Mouse (Mus musculus) urinary bladder, postnatal 25 days (tissue): Measurements from ENCODE around the gene Pcca.

Source experiments
- DNase-seq: peaks from one replicate; pipeline ENCODE4 v3.0.0; 2022; ENCODE audit warnings: low spot score

The Pcca gene

DNA sequence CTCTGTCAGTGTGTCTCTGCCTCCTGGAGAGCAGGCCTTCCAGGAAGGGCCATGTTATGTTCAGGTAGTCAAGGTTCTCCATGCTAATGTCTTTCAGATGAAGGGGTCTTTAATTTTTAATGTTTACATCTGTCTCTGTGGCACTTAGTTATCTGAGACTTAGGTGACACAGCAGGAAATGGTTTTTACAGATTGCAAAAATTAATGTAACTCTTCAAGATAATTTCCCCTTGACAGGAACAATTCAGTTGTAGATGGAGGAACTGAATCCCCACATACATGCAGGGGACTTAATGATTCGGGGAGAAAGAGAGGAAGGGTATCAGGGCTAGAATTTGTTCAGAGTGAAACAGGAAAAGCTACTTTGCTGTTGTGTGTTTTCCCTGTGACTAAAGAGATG, 353.2 kb downstream of the Pcca start:
- no peak for DNase-seq

- DNase-seq: no peak
These were observed 353.8 kb downstream of the Pcca start for GRCm38 (mm10) chr14:122887702-122888479.

DNA sequence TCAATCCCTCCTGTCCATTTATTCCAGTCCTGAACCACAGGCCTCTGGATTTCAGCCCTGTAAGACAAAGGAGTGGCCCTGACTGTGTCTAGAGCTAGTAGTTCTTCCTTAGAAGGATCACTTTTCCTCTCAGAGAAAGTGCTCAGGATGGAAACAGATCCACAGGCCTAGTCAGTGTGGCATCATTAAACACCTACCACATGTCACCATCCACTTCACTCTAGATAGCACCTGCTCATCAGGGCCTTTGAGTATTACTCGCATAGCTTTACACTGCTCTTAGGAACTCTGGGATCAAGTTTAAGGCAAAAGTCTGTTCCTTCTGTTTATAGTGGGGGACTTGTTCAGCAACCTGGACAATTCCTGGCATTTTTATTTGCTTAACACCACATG, 354.4 kb downstream of the Pcca start:
- no peak for DNase-seq

DNA sequence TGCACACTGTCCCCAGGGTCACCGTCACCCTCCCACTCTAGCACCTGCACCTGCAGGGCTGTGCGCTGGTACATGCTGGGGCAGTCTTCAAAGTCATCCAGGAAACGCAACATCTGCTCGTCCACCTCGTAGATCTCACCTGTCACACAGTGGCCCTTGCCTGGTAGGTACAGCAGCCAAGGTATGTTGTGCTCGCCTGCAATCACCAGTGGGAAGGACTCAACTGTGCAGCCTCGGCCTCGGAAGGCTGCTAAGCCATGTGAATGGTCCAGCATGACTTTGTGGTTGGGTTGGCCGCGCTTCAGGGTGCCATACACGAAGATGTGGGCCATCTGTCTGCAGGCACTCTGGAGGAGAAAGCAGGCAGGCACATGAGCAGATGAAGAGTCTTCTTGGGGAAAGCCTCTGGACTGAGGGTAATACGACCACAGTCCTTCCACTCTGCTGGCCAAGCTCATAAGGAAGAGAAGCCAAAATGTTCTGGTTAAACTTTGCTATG, 357.4 kb downstream of the Pcca start:
- DNase-seq: no peak

- no peak for DNase-seq
These were observed 362.0 kb downstream of the Pcca start for GRCm38 (mm10) chr14:122896106-122896505.

- no peak for DNase-seq
These were observed 364.4 kb downstream of the Pcca start for GRCm38 (mm10) chr14:122898550-122898949.

- DNase-seq: no peak
These were observed 366.6 kb downstream of the Pcca start for GRCm38 (mm10) chr14:122900679-122901078.

DNA sequence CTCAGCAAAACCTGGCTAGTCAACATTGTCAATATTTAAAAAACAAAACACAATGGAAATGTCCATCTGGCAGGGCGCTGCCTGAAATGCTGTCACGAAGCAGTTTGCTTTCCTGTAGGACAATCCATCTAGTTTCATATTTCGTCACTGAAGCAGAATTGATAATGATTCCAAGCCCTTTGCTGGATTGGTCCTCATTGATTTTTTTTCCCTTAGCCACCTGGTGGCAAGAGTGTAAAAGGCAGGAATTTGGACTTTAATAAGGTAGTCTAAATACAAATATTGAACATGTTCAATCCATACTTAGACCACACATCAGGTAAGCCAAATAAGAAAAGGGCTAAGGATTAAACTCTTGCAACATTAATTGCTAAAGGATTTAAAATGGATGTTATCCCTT, 367.1 kb downstream of the Pcca start:
- no peak for DNase-seq

GRCm38 (mm10) chr14:122901715-122902114, 367.6 kb downstream of the Pcca start:
- no peak for DNase-seq

DNA sequence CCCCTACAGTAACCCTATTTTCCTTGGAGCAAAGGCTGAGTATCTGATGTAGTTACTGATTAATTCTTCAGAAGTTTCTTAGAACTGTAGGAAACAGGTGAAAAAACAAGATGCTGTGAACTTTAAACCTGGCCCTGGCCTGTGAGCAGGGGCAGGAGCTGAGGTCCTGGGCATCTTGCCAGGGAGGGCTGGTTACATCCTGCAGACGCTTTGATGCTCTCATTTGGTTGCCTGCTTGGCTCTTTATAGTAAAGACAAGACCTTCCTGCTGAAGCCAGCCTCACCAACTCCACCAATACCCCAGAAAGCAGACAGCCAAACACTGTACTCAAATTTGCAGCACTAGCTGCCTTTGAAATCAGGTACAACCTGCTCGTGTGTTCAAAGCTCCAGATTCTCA, 368.0 kb downstream of the Pcca start:
- DNase-seq: no peak

DNA sequence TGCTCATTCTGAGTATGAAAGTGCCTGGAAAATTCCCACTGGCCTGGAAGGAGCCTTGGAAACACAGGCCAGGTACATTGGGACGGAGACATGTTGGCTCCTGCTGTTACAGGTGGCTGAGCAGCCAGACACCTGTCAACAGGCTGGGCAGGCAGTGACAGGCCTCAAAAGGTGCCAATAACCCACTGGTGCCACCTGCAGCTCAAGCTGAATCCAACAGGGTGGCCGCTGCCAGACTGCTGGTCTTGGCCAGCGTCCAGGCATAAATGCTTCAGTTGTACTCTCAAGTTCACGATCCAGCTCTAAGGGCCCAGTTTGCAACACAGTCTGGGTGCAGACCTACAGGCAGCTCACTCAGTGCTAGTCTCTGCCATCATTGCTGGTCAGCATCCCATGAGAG, 368.8 kb downstream of the Pcca start:
- peak; percentile 56 for DNase-seq

GRCm38 (mm10) chr14:122903923-122904351, 369.8 kb downstream of the Pcca start:
- no peak for DNase-seq

DNA sequence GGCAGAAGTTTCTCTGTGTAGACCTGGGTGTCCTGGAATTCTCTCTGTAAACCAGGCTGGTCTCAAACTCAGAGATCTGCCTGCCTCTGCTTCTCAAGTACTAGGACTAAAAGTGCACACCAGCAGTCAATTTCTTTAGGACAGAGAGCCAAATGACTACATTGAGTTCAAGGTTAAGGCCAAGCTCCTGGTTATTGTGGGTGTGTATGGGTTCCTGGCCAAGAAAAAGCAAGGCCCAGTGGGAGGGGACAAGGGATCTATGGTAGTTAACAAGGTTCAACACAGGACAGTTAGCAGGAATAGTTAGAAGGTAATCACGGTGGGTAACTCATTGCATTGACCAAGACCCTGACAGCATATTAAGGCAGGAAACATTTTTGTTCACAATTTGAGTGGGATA, 370.9 kb downstream of the Pcca start:
- no peak for DNase-seq

- DNase-seq: no peak
These were observed 374.0 kb downstream of the Pcca start for GRCm38 (mm10) chr14:122908075-122908474.

DNA sequence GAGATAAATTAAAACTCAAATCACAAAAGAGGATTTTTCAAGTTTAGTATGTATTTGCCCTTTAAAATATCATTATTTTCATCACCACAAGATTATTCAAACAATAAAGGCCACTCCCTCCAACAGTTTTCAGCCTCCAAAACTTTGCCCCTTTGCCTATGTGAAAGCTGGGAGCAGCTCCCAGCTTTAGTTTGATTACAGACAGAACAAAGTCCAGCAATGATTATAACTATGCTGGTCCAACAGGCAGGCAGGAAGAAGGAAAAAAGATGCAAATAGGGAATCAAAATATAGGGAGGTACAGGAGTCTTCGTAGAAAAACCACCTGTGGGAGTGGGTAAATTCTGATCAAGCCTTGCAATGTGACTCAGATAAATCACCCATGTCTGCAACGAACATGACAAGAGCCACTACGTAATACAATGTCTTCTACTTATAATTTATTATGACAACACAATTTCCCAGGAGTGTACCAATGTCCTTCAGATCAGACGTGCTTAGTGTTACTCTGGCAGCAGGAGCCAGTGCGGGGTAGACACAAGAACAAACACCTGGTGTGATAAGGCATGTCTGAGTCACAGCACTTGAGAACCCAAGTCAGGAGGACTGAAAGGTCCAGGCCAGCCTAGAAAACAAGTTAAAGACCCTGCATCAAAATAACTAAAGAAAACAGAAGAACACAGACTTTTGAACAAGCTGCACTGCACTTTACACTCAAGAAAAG, 375.4 kb downstream of the Pcca start:
- no peak for DNase-seq

GRCm38 (mm10) chr14:122911265-122911664, 377.1 kb downstream of the Pcca start:
- no peak for DNase-seq

DNA sequence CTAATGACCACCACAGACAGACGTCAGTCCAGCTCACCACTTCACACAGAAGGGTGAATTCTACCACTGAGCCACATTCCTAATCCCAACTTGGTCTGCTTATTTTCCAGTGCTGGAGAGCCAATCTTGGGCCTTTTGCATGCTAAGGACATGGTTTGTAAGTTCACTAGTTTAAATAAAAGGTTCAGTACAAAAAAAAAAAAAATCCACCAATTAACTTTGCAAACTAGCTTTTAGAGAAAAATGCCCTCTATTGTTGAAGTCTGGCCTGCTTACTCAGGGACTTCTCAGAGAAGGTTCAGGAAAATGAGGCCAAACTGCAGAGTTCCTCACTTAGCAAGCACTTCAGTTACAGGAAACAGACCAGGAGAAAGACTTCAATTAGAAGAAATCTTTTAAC, 378.0 kb downstream of the Pcca start:
- no peak for DNase-seq

DNA sequence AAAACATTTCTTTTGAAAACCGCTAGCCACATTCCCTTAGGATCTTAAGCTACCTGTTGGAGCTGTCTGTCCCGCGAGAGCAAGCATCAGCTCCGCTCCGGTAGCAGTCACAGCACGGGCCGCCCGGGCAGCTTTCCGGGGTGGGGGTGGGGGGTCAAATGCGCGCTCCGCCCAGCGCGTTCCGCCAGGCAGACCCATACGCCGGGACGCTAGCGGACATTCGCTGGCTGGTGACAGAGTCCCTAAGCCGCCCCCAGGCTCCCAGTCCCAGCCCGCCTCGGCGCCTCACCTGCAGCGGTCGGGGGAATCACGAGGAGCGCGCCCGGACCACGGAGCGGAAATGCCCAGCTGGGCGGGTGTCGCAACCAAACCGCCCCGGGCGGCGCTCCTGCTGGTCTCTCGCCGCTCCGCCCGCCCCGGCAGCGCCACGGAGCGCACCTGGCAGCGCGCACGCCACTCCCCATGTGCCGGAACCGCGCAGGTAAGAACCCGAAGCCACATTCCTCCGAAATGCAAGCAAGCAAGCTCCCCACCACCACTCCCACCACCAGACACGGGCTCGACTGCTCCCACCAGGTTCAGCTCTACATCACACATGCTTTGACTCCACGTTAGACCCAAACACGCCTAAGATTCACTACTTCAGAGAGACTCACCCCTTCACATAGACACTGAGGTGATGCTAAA, 378.8 kb downstream of the Pcca start:
- peak; percentile 70 for DNase-seq

GRCm38 (mm10) chr14:122913657-122914056, 379.5 kb downstream of the Pcca start, which contains the start of gene Ggact:
Gene Ggact (minus strand): TSS chr14:122913757.
- no peak for DNase-seq

GRCm38 (mm10) chr14:122917676-122918075, 383.6 kb downstream of the Pcca start:
- DNase-seq: no peak

- DNase-seq: no peak
These were observed 385.9 kb downstream of the Pcca start for GRCm38 (mm10) chr14:122920011-122920410.

- DNase-seq: no peak
These were observed 402.3 kb downstream of the Pcca start for GRCm38 (mm10) chr14:122936460-122936859.
